Mouse (Mus musculus) liver, embryonic 14.5 days (tissue): ENCODE measurements around the gene Srms.

Source experiments
- CTCF ChIP-seq: IDR thresholded peaks from 2 replicates; pipeline ENCODE4 v1.5.1; 2016; ENCODE audit warnings: antibody characterized with exemption, low read depth, control low read depth
- EP300 ChIP-seq: IDR thresholded peaks from 2 replicates; pipeline ENCODE4 v1.6.1; 2016; ENCODE audit warnings: antibody characterized with exemption, low read depth

- TF ChIP-seq CTCF (no peak), EP300 (no peak)
These were observed 57.2 kb downstream of the Srms start for GRCm38 (mm10) chr2:181155801-181156200.
